In genomic region chr2:154459262-154459661, GRCm38 (mm10) we compare ENCODE assay signal across 13 mouse cellular contexts.
"Had no signal": no experiment of that assay in that cellular context is flagged by ENCODE, and none has a peak within 500 bp of the region (broad histone marks: within the 10 kb centered on the region; RNA-seq: fewer than 3 reads in every experiment).

No protein-coding gene starts in this region.

- H3K9me3 ChIP-seq: limb, embryonic 10.5 days; liver, embryonic 12.5 days; lung, embryonic 15.5 days; megakaryocyte, embryonic 14.5 days; midbrain, embryonic 12.5 days; neural tube, embryonic 15.5 days had no signal

- H3K4me2 ChIP-seq: liver, embryonic 12.5 days; lung, embryonic 15.5 days; neural tube, embryonic 15.5 days had no signal

- H3K27ac ChIP-seq: kidney, postnatal 0 days; limb, embryonic 10.5 days; liver, embryonic 12.5 days; lung, embryonic 15.5 days; macrophage; stomach, postnatal 0 days had no signal

- DNase-seq: right cerebral cortex, postnatal 25 days; thymus, postnatal 4 days had no signal

- H3K4me3 ChIP-seq: limb, embryonic 10.5 days; liver, embryonic 12.5 days; lung, embryonic 15.5 days; megakaryocyte, embryonic 14.5 days; midbrain, embryonic 12.5 days; neural tube, embryonic 15.5 days had no signal

- H3K9ac ChIP-seq: liver, embryonic 12.5 days; liver, postnatal 0 days; lung, embryonic 15.5 days; midbrain, embryonic 12.5 days; neural tube, embryonic 15.5 days had no signal

- H3K27me3 ChIP-seq: liver, embryonic 12.5 days; lung, embryonic 15.5 days; megakaryocyte, embryonic 14.5 days; midbrain, embryonic 12.5 days; neural tube, embryonic 15.5 days had no signal

- ATAC-seq: liver, embryonic 12.5 days; midbrain, embryonic 16.5 days had no signal

- H3K36me3 ChIP-seq: liver, embryonic 12.5 days; lung, embryonic 15.5 days; midbrain, embryonic 12.5 days; neural tube, embryonic 15.5 days had no signal
